Mouse (Mus musculus) spleen, embryonic (tissue): Measurements from ENCODE around the gene Ice2.

ENCODE experiments used
- CTCF ChIA-PET: fragments of 350-600 bp; sonication (Branson Sonifier 250); formaldehyde crosslinking; loops from one replicate; lab custom pipeline; 2022; lab: Charles Lee

Ice2 gene

GRCm38 (mm10) chr9:69398453-69398850 is 746 bp downstream of the Ice2 start:
- CTCF ChIA-PET: interaction anchor here (0.6 kb wide), 1 partner anchor 12 kb away, joined by 3 read pairs; no protein-coding TSS in a partner anchor

DNA sequence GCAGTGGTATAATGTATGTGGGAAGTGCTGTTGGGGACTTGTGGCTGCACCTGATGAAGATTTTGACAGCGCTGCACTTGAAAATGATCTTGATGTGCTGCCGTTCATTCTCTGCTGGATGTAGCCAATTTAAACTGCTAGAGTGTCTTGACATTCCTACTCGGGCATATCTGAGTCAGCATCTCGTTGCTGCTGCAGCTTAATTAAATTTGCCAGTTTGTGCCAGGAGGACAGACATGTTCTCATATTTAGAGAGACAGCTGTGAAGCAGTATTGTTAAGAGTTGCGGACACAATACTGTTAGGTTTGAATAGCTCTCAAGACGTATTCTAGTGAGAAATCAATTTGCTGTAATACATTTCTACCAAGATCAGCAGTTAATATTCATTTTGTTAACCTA is 7.0 kb downstream of the Ice2 start:
- CTCF ChIA-PET: no interaction called here

DNA sequence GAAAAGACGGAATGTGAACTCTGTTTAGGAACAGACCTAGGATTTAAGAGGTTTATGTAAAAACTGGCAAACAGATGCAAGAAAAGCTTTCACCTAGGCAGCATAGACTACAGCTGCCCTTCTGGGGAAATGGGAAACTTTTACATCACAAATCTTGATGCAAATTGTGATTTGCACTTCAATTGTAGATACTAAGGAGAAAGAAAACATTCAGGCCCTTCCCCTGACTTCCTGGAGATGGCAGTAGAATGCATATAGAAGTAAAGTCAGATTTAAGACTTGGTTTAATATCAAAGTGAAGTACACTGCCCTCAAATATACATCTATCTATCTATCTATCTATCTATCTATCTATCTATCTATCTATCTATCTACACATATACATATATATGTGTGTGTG is 21.8 kb downstream of the Ice2 start:
- CTCF ChIA-PET: no interaction called here

- CTCF ChIA-PET: no interaction called here
Measured at GRCm38 (mm10) chr9:69430531-69430930, 32.8 kb downstream of the Ice2 start.

DNA sequence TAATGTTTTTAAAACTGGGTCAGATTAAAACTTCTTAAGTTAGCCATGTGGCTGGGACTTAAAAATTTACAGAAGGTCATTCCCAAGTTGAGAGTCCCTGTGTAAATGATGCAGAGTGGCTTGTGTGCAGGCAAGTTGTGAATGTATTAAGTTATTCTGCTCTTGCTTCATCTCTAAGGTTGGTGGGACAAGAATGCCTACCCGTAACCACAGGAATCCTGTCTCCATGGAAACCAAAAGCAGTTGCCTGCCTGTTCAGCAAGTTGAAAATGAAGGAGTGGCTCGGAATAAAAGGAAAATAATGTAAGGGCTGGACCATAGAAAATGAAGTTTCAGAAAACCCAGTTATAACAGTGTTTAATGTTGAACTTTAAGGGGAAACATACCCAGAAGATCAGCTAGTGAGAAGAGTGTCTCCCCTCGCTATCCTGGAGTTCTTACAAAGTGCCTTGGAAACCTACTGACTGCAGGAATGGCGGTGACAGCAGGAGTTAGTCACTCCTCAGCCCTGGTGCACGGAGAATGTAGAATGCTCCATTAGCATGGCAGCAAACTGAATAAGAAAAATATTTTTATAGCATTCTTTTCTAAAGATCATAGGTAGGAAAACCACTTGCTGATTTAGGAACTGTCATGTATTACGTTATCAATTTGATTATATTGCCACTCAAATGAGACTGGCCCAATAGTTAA is 34.3 kb downstream of the Ice2 start:
- CTCF ChIA-PET: no interaction called here

DNA sequence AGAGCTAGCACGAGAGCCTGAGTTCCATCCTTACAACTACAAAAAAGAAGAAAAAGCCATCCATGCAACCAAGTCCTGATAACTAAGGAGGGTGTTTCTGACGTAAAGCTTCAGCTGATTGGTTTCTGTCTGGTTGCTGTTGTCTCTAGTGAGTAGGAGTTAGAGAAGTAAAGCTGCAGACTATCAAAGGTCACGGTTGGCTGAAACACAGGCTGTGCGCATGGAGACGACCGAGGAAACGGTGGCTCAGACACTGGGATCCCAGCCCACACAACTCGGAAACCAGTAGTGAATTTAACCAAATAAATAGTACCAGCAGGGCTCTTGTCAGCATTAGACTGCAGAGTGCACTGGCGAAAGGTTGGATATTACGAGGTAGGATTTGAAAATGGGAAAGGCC is 37.5 kb downstream of the Ice2 start:
- CTCF ChIA-PET: no interaction called here

DNA sequence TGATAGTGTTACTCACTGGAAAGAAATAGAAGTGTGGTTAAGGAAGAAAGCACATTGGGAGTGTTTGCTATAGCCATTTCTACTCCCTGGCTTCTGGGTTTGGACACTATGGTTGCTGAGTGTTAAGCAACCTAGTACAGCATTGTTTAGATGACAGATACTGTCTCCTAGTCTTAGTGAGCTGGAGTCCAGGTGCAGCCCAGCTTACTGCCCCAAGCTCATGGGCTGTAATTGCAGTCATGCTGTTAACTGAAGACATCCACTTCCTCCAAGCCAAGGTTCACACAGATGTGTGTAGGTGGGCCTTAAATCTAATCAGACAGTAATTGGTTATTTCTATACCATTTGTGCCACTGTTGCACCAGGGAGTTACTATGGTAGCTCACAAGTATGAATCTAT is 38.0 kb downstream of the Ice2 start:
- CTCF ChIA-PET: no interaction called here

GRCm38 (mm10) chr9:69439805-69440357 is 42.2 kb downstream of the Ice2 start:
- CTCF ChIA-PET: interaction anchor here (1.0 kb wide), 1 partner anchor 21 kb away, joined by 3 read pairs; no protein-coding TSS in a partner anchor

- CTCF ChIA-PET: no interaction called here
Measured at GRCm38 (mm10) chr9:69442471-69443038, 44.8 kb downstream of the Ice2 start.

- CTCF ChIA-PET: interaction anchor here (0.6 kb wide), 1 partner anchor 18 kb away, joined by 3 read pairs; no protein-coding TSS in a partner anchor
Measured at GRCm38 (mm10) chr9:69443203-69443602, 45.5 kb downstream of the Ice2 start.

GRCm38 (mm10) chr9:69448801-69449200 is 51.1 kb downstream of the Ice2 start:
- CTCF ChIA-PET: no interaction called here

DNA sequence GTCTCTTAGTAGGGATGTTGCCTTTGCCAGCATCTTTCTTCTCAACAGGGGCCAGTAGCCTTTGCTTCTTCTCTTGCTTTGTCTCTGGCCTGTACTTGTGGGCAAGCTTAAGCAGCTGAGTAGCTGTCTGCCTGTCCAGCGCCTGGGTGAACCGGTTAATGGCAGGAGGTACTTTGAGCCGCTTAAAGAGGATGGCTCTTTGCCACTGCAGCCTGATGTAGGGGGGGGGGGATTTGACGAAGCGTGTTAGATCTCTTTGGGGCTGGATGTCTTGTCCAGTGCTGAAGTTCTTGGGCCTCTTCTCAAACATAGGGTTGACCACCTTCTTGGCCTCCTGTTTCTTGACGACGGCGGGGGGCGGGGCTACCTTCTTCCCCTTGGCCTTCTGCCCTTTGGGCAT is 52.9 kb downstream of the Ice2 start:
- CTCF ChIA-PET: interaction anchor here (0.6 kb wide), 2 partner anchors 80 to 1415 kb away, joined by 3 to 4 read pairs; no protein-coding TSS in a partner anchor

DNA sequence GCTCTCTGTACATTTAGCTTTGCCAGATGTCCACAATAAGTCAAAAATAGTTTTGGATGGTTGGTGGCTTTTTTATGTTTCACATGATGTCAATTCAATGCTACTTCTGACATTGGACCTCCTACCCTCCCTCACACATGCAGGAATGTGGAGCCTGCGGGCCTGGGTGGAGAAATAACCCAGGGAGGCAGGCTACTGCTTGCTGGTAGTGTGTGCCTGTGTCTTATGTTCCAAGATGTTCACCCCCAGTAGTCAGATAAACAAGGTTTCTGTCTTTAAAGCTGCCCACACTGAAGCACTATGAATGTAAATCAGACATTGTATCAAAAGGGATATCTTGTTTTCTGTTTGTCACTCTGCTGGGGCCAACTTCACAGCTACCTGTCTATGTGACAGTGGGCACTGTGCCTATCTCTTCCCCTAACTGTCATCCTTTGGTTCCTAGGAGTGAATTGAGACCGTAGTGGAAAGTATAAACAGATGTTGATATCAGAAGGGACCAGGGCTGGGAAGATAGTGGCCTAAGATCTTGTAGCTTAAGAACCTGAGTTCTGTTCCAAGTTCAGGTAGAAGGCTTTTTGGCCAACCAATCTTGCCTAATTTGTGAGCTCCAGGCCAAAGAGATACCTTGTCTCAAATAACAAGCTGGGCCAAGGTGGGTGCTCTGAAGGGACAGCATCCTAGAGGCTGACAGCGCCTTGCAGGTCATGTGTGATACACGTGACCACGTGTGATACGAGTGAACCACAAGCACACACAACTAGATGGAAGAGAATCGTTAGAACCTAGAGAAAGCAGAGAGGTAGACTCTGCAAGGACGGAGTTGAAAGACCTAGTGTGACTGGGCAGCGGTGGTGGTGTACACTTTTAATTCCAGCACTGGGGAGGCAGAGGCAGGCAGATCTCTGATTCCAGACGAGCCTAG is 54.4 kb downstream of the Ice2 start:
- CTCF ChIA-PET: no interaction called here

GRCm38 (mm10) chr9:69453066-69453900 is 55.6 kb downstream of the Ice2 start, which contains the start of gene Anxa2:
Gene Anxa2, plus strand, starts transcription at chr9:69453620.
- CTCF ChIA-PET: no interaction called here

DNA sequence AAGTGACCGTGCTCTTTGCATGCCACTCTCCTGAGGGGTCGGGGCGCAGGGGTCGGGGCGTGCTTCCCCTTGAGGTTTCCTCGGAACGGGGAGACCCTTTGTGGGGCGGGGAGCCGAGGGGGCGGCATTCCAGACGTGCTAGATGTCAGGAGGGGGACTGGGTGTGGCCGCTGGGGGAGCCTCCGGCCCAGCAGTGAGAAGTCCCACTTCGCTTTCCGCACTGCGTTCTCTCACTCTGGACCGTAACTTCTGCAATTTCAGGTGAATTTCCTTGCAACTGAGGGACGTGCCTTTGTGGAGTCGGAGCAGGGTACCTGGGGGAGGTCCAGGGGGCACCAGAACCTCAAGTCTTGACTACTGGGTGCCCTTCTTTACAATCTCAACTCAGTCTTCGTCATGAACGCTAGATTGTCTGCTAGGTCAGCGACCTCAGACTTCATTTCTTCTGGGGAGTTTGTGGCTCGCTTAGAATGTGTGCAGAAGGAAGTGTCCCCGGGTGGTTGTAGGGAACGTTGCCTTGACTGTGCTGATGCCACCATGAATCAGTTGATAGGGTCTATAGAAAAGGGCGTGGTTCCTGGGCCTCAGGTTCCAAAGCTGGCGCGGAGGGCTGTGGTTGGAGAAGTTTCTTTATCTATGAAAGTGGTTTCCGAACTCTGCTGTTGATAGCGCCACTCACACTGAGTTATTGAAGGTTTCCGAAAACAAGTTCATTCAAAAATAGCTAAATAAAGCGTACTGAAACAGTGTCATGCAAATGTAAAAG is 56.4 kb downstream of the Ice2 start:
- CTCF ChIA-PET: no interaction called here

GRCm38 (mm10) chr9:69454691-69455090 is 57.0 kb downstream of the Ice2 start:
- CTCF ChIA-PET: no interaction called here

DNA sequence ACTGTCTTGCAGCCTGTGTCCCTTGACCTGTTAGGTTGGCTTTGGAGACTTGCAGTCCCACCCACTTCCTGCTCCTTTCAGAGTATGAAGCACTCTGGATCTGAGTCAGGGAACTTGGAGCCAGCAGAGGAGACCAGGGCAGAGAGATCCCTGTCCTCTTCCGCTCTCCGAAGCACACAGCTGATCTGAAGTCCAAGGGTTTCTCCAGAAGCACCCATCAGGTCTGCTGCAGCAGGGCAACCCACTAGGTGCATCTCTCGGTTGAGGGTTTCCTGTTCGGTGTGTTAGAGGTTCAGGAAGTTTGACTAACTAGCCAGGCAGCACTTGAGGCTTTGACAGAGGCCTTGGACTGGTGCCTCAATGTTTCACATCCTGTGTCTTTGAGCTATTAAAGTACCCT is 57.7 kb downstream of the Ice2 start:
- CTCF ChIA-PET: interaction anchor here (1.1 kb wide), 1 partner anchor 11 kb away, joined by 3 read pairs; no protein-coding TSS in a partner anchor

DNA sequence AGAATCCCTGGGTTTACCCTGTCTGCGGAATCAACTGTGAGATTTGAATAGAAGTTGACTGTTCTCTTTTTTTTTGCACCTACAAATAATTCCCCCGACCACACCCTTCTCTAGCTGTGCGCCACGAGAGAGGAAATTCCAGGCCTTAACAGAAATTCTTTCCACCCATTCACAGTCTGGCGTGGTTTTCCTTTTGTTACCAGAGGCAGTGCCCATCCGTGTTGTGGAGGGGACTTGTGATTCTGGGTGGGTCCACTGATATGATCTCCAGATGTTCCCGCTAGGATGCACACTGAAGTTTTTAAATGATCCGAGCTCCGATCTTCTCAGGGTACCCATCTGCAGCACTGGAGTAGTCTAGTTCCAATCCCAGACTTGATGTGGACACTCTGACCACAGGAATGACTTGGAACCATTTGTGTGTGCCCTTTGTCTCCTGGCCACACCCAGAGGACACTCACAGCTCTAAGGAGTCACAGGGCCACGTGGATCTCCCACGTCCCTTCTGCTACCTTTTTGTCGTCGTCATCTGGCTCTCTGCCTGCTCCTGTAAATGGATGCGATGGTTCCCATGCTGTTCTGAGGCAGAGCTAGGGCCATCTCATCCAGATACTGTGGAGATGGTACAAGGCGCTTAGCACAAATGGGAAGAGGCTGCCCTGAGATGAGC is 58.8 kb downstream of the Ice2 start:
- CTCF ChIA-PET: interaction anchor here (1.1 kb wide), 1 partner anchor 12 kb away, joined by 3 read pairs; no protein-coding TSS in a partner anchor

DNA sequence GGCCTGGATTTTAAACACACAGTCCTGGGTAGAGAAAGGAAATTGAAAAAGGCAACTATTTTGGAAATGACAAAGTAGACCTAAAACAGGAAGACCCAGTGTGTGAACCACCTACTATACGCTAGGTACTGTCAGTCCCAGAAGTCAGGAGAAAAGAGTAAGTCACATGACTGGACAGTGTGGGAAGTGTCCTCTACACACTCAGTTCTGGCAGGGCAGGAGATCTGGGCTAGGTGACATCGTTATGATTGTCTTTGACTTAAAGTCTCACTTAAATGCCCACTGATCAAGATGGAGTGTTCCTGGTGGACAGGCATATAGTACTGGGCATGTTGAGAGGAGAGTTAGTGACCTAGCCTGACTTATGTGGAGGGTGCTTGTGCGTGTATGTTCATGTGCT is 59.4 kb downstream of the Ice2 start:
- CTCF ChIA-PET: no interaction called here
